Mouse (Mus musculus) left cerebral cortex, adult 8-10 months (tissue): Measurements from ENCODE around the gene Traf7. TPM values are rescaled to one million over a fixed set of nuclear protein-coding genes. Genes with fewer than 3 reads are reported as not detected.

Source experiments
- DNase-seq, 2 experiments: peaks; one replicate each; pipeline ENCODE4 v3.0.0; 2022; ENCODE audit warnings: low spot score in 2 of 2
- total RNA-seq, 4 experiments: library from RNA; stranded (reverse); gene quantifications; 2 replicates each; pipeline ENCODE4 v1.2.4; 2022

The Traf7 gene
- 10 to 100 TPM; 78.0 to 85.3 (median 83.4) TPM for total RNA-seq

DNA sequence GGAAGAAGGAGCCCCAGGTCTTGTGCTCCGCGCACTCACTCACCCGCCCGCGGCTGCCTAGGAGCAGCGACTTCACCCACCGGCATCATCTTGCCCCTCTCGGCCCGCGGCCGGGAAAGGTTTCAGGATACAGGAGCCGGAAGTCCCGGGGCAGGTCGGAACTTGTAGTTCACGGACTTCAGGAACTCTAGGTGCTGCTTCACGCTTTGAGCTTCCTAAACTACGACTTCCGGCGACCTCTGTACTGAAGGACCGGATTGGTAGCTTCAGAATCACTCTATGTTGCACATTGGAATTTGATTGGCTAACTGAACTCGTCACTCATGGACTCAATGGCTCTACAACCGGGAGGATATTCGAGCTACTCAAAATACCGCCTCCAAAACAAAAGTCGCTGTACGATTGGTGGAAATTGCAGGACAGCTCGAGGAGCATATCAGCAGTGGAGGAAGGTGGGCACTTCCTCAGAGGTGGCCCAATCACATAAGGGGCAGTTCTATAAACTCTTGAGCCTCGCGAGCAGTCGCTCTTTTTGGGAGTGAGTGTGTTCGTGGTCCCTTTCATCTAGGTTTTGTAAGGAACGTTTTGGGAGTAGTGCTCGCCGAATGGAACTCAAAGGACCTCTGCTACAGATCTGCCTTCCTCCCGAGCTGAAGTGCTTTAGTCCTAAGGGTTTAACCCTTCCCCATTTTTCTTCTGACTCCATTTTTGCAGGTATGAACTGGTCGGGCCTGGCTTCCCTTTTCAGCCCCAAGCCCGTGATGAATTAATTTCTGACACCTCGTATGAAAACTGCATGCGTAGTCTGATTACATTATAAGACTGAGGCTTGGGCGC, at the start of gene Traf7:
Gene Traf7, minus strand, starts transcription at position 216 of the 837 bp plus-strand sequence.
- DNase-seq: peak; percentile 80 to 99

DNA sequence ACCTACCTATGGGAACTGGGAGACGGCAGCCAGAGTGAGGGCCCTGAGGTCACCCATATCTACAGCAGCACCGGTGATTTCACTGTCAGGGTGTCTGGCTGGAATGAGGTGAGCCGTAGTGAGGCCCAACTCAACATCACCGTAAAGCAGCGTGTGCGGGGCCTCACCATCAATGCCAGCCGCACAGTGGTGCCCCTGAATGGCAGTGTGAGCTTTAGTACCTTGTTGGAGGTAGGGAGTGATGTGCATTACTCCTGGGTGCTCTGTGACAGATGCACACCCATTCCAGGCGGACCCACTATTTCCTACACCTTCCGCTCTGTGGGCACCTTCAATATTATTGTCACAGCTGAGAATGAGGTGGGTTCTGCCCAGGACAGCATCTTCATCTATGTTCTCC, 46.1 kb upstream of the Traf7 start:
- DNase-seq: no peak

DNA sequence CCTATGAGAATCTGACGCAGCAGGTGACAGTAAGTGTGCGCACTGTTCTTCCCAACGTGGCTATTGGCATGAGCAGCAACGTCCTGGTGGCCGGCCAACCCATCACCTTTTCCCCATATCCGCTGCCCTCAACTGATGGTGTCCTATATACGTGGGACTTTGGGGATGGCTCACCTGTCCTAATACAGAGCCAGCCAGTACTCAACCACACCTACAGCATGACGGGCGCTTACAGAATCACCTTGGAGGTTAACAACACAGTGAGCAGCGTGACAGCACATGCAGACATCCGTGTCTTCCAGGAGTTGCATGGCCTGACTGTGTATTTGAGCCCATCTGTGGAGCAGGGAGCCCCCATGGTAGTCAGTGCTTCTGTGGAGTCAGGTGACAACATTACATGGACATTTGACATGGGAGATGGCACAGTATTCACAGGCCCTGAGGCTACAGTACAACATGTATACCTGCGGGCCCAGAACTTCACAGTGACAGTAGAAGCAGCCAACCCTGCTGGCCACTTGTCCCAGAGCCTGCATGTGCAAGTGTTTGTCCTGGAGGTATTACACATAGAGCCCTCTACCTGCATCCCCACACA, 45.0 kb upstream of the Traf7 start:
- no peak for DNase-seq

DNA sequence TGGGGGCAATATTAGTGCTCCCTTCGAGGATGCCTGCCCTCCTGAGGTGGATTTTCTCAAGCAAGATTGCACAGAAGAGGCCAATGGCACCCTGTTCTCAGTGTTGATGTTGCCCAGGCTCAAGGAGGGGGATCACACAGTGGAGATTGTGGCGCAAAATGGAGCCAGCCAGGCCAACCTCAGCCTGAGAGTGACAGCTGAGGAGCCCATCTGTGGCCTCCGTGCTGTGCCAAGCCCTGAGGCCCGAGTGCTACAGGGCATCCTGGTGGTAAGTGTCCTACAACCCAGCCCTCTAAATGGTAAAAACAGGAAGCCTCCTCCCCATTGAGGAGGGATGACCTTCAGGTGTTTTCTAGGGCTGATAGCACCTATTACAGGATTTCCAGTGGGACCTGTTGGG, 42.1 kb upstream of the Traf7 start:
- no peak for DNase-seq

DNA sequence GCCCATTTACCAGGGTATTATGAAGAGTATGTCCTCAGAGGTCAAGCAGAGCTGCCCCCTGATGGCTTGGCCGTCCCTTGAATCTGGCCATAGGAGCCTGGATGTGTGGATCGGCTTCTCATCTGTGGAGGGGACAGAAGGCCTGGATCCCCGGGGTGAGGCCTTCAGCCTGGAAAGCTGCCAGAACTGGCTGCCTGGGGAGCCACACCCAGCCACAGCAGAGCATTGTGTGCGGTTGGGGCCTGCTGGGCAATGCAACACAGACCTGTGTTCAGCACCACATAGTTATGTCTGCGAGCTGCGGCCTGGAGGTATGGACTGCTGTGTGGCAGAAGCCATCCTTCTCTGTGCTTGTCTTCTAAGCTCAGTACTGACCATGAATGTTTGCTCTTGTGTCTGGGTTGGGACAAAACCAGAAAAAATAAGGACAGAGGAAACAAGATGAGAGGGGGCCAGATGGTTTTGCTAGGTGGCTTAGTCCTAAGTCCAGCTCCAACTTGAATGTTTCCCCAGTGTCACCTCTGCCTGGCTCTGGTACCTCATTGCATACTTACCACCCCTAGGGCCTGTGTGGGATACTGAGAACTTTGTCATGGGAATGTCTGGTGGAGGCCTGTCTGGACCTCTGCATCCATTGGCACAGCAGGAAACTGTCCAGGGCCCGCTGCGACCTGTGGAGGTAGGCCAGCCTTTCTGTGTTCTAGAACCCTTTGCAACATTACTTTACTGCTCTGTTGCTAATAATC, 39.5 kb upstream of the Traf7 start:
- DNase-seq: no peak

DNA sequence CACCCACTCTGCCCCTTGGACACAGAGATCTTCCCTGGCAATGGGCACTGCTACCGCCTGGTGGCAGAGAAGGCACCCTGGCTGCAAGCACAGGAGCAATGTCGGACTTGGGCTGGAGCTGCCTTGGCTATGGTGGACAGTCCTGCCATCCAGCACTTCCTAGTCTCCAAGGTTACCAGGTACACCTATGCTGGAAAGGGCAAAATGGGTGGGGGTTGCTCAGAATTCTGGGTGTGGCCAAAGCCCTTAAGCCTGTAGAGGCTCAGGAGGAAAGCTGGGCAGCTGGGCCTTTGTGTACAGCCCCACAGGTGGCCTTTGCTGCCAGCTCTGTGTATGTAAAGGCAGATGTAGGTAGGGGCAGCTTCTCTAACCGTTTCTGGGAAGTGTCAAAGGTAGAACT, 38.1 kb upstream of the Traf7 start:
- DNase-seq: no peak

DNA sequence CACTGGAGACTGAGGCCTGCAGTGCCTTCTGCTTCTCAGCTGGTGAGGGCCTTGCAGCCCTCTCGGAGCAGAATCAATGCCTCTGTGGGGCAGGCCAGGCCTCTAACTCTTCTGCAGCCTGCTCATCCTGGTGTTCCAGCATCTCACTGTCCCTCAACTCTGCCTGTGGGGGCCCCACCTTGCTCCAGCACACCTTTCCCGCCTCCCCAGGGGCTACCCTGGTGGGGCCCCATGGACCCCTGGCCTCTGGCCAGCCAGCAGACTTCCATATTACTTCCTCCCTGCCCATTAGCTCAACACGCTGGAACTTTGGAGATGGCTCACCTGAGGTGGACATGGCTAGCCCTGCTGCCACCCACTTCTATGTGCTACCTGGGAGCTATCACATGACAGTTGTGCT, 37.4 kb upstream of the Traf7 start:
- DNase-seq: no peak

DNA sequence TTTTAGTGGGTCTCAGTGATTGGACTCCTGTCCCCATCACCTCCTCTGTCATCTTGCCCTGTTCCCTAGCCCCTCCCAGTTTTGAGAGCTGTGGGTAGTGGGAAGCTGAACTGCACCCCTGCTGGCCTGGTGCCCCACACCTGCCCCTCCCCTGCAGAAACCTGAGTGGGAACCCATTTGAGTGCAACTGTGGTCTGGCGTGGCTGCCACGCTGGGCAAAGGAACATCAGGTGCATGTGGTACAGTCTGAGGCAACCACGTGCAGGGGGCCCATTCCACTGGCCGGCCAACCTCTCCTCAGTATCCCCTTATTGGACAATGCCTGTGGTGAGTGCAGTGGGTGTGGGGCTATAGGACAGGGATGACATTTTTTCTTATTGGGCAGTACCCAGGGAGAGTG, 36.7 kb upstream of the Traf7 start:
- no peak for DNase-seq

DNA sequence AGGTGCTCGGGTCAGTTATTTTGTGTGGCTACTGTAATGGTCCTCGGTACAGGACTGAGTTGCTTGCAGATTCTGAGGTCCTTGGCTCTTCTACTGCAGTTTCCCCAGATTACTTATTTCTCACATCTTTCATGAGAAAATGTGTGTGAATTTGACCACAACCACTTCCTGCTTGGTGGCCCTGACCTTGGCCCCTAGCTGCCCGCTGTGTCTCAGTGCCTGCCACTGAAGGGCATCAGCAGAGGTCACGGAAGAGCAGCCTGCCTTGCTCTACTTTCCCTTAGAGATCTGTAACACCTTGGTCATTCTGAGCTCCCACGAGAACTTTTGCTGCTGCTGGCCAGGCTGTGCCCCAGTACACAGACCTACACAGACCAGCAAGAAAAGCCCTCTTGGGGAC, 35.9 kb upstream of the Traf7 start:
- no peak for DNase-seq

DNA sequence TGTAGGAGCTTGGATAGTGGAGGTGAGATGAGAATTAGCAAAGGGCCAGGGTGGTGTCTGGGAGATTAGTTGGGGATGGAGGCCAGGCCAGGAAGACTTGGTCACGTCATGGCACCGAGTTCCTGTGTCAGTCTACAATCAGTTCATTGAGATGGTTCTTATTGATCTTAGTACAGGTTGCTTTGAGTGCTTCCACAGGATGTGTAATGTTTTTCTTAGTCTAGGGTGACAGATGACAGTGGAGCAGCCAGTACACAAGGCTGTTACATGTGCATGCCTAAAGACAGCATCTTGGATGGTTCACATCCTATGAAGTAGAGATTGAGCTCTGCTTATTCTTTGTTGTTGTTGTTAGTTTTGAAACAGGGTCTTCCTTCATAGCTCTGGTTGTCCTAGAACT, 33.9 kb upstream of the Traf7 start:
- no peak for DNase-seq

DNA sequence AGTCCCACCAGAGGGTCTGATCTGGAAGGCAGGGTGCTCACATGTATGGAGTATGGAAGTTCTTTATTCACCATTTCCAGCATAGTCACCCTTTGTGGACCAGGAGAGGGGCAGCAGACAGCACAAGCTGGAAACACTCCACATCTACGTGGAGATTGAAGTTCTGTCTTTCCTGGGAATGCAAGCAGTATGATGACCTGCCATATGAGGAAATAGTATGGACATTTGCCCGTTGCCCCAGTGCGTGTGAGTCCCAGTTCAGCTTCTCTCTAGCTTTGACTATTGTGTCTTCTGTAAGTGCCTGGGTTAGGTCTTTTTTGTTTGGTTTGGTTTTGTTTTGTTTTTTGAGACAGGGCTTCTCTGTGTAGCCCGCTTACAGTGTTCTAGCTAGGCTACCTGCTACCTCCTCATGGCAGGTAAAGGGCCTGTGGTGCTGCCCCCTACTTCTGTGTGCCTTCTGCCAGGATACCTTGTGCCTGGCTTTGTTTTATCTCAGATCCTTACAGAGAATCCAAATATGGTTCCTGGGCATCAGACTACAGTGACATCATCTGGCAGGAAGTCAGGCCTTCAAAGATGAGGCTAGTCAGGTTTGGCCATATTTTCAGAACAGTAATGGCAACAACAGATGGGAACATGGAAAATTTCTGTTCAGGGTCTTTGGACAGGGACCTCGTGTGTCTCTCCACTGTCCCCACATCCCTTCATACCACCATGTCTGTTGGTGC, 32.7 kb upstream of the Traf7 start:
- DNase-seq: no peak

DNA sequence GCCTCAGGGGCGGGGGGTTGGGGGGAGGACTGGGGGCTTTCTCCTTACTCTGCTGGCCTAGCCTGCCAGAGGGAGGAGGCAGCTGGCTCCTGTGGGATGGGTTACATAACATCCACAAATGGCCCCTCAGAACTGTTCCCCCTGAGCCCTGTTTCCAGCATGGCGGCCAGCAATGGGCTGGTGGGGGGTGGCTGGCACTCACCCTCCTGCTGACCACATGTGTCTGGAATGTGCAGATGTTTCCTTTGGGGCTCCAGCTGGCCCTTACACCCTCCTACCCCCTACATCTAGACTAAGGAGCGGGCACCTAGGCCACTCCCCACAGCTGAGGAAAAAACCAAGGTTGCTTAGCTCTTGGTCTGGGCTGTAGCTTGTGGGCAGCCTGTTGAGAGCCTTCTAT, 31.4 kb upstream of the Traf7 start:
- no peak for DNase-seq

DNA sequence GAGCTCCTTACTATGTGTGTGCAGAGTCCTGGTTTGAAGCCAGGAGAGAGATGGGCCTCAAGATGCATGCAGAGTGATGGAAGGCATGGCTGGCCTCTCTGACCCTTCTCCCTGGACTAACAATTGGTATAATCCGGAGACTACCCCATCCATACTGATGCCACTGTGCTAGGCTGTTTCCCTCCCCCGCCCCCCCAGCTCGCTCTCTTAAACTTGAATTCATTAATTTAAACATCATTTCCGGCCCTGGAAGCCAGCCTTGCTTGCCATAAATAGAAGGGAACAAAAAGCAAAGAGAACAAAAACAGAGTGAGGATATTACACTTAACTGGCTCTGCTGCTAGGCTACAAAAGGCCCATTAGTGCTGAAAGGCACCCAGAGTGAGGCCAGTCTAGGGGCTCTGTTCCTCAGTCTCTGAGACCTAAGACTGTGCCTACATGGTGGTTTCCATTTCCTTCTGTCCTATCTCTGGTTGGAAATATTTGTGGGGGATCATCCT, 30.9 kb upstream of the Traf7 start:
- DNase-seq: no peak

DNA sequence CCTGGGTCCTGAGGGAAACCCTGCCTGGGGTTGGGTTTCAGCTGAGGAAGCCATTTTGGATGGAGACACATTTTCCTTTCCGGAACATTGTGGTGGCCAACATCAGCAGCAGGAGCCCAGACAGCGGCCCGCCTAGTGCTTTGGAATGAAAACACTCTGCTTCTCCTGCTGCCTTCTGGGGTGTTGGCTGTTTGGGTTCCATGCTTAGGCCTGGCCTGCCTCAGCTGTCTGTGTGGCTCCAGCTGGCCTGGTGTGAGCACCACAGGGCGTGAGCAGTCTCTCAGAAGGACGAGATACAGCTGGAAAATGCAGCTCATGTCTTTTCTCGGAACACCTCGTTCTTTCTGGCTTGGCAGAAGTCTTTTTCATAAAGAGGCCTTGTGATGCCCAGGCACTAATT, 29.4 kb upstream of the Traf7 start:
- DNase-seq: no peak

DNA sequence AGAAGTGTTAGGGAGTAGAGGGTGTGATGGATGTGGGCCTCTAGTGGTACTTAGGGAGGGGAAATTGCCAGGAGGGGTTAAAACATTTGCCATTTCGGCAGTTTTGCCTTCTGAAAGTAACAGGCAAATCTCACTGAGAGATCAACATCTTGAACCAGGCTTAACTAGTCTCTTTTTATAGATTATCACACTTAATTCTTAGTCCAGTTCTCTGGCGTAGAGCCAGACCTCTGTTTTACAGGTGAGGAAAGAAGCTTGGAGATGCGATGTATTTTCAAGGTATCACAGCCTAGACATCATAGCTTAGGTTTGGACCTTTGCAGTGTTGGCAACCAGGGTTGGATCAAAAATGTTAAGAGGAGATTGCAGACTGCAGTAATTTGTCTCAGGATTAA, 23.3 kb upstream of the Traf7 start:
- no peak for DNase-seq

DNA sequence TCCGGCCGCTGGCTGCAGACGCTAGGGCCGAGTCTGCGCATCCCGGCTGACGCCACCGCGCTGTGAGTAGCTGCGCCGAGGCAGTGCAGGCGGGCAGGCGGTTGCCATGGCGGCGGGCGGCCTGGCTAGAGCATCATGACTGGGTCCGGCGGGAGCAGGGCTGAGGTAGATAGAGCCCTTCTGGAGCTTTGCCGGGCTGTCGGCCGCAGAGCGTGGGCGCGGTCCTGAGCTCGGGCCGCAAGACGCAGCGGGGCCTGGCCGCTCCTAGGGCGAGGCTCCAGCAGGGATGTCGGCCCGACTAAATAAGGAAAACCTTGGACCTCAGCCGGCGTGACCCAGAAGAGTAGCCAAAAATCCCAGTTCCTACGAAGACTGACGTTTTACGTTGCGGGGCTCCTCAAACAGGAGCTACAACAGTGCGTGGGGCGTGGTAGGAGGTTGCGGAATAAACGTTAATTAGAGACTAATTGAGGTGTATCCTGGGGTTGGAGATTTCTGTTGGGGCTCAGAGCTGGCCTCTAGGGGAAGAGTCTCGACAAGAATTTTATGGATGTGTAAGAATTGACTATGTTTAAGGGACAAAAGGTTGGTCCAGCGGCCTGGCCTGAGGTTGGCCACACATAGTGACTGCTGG, 22.8 kb upstream of the Traf7 start:
- DNase-seq: peak in 1 of 2 experiments; percentile 80

DNA sequence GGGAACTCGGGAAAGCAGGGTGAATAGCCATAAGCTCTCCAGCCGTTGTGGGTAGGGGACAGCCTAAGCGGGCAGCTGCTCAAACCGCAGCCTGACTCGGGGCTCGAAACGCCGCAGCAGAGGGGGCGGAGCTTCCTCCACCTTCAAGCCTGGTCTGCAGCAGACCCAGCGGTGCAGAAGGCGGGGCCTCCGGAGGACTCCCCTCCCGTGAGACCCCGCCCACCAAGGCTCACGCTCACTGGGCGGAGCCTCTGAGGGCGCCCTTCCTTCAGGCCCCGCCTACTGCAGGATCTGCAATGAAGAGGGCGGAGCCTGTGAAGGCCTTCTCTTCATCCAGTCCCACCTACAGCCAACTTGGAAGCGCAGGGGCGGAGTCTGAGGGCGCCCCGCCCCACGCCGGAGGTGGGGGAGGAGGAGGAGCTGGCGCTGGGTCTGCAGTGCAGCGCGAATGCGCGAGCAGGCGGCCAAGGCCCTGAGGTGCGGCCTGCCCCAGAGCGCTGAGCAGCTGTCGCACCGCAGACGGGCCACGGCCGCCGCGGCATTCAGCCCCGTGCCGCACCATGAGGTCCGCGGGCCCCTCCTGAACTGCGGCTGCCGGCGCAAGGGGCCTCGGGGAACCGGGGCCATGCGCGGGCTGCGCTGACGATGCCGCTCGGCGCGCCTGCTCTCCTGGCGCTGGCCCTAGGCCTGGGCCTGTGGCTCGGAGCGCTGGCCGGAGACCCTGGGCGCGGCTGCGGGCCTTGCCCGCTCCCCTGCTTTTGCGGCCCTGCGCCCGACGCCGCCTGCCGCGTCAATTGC, 22.1 kb upstream of the Traf7 start, which contains the start of gene Pkd1:
Gene Pkd1, plus strand, starts transcription at position 217 of the 798 bp plus-strand sequence.
- DNase-seq: peak; percentile 95 to 99

DNA sequence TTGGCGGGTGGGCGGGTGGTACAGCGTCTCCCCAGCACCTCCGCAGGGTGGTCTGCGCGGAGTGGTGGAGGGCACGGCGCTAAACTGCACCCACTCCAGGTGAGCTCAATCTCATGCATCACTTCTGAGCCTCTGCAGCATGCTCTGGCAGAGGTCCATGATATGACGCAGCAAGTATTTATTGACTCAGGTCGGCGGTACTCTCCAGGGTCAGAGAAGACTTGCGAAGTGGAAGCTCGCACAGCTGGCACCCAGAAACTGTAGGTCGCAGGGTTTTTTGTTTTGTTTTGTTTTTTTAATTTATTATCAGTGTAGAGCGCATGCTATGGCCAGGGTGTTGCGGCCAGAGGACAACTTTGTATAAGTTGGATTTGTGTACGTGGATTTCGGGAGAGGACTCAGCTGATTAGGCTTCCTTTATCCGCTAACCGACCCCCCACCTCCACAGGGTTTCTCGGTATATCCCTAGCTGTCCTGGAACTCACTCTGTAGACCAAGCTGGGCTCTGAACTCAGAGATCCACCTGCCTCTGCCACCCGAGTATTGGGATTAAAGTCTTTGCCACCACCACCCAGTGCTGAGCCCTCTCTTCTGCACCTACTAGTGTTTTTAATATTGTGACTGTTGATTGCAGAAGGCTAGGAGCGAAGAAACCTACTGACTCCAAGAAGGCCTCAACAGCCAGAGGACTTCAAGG, 21.3 kb upstream of the Traf7 start:
- DNase-seq: no peak

DNA sequence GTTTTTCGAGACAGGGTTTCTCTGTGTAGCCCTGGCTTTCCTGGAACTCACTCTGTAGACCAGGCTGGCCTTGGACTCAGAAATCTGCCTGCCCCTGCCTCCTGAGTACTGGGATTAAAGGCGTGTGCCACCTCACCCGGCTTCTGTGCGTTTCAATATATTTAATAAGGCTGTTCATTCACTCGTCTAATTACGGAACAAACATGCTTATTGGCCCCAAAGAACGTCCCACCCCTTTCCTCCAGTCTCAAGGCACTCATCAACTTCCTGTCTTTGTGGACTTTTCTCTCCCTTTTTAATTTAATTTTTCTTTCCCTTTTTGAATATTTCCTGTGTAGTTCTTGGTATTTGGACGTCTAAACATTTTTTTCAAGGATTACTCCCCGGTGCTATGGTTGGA, 20.7 kb upstream of the Traf7 start:
- DNase-seq: no peak

DNA sequence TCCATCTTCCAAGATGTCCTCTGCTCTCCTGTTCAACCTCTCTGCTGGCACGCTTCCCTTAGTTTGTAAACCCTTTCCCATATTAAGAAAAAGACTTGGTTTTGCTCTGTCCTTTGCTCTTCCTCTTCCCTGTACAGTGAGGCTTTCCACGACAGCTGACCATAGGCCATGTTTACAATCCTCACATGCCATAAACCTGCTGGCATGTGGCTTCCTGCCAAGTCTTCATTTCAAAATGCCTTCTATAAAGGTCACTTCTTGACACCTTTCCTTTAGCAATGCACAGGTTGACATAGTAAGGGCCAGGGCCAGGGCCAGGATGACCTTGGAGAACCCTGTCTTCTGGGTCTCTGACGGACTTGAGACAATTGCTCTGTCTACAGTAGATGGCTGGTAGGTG, 18.5 kb upstream of the Traf7 start:
- DNase-seq: no peak
